Mouse (Mus musculus) cortical plate, adult 2 months (tissue): Measurements from ENCODE around the gene Zc3h7b.

ENCODE experiments used
- CTCF ChIP-seq: fragments of 200-500 bp; IDR thresholded peaks from 2 replicates; pipeline ENCODE4 v1.5.1; 2011; ENCODE audit warnings: mild to moderate bottlenecking, control low read depth, low read length; ENCODE audit not compliant: insufficient read depth; ENCODE audit errors: extremely low read depth
- POLR2A ChIP-seq: fragments of 200-500 bp; IDR thresholded peaks from 2 replicates; pipeline ENCODE4 v1.6.1; 2011; ENCODE audit warnings: mild to moderate bottlenecking, low read length, control low read depth; ENCODE audit not compliant: insufficient read depth; ENCODE audit errors: extremely low read depth

GRCm38 (mm10) chr15:81824832-81825231, 80.0 kb downstream of the Zc3h7b start:
- TF ChIP-seq POLR2A: no peak
- TF ChIP-seq CTCF: no peak
